Mouse (Mus musculus) limb, embryonic 14.5 days (tissue): Measurements from ENCODE around the gene Itga9. TPM values are rescaled to one million over a fixed set of nuclear protein-coding genes. Genes with fewer than 3 reads are reported as not detected.

ENCODE experiments used
- ATAC-seq: fragments of 200-750 bp; cut with Nextera tagmentation; 2 replicates; pipeline ENCODE4 v1.8.0; 2017; ENCODE audit warnings: low read depth, moderate number of reproducible peaks, moderate TSS enrichment; ENCODE audit not compliant: low FRiP score
- DNase-seq: peaks from one replicate; pipeline ENCODE4 v3.0.0-alpha.2; 2015; ENCODE audit warnings: low spot score
- H3K27ac ChIP-seq: fragments of 300-500 bp; sonication (generic); replicated peaks from 2 replicates; pipeline ENCODE4 v1.5.1; 2014; ENCODE audit warnings: low read depth, mild to moderate bottlenecking, low read length, moderate library complexity, mixed read lengths
- H3K27me3 ChIP-seq: fragments of 300-500 bp; sonication (generic); 2 replicates; pipeline ENCODE4 v1.6.1; 2014; ENCODE audit warnings: low read length, mixed read lengths; ENCODE audit not compliant: control insufficient read depth, insufficient read depth
- H3K36me3 ChIP-seq: fragments of 300-500 bp; sonication (generic); 2 replicates; pipeline ENCODE4 v1.6.1; 2014; ENCODE audit warnings: mild to moderate bottlenecking, low read length, moderate library complexity, mixed read lengths; ENCODE audit not compliant: control insufficient read depth, insufficient read depth
- H3K4me1 ChIP-seq: fragments of 300-500 bp; sonication (generic); 2 replicates; pipeline ENCODE4 v1.6.1; 2014; ENCODE audit warnings: antibody characterized with exemption, low read length, mixed read lengths; ENCODE audit not compliant: control insufficient read depth, insufficient read depth
- H3K4me2 ChIP-seq: fragments of 300-500 bp; sonication (generic); replicated peaks from 2 replicates; pipeline ENCODE4 v1.6.1; 2014; ENCODE audit warnings: low read depth, mild to moderate bottlenecking, low read length, moderate library complexity; ENCODE audit not compliant: severe bottlenecking
- H3K4me3 ChIP-seq: fragments of 300-500 bp; sonication (generic); replicated peaks from 2 replicates; pipeline ENCODE4 v1.5.1; 2014; ENCODE audit warnings: low read length
- H3K9ac ChIP-seq: fragments of 300-500 bp; sonication (generic); 2 replicates; pipeline ENCODE4 v1.6.1; 2014; ENCODE audit warnings: mild to moderate bottlenecking, low read depth, low read length, moderate library complexity; ENCODE audit not compliant: severe bottlenecking
- H3K9me3 ChIP-seq: fragments of 300-500 bp; sonication (generic); 2 replicates; pipeline ENCODE4 v1.6.1; 2016; ENCODE audit warnings: low read length; ENCODE audit not compliant: control insufficient read depth
- POLR2A ChIP-seq: fragments of 200-500 bp; IDR thresholded peaks from 2 replicates; pipeline ENCODE4 v1.8.0; 2012; ENCODE audit warnings: inconsistent platforms, mild to moderate bottlenecking, moderate library complexity, borderline replicate concordance; ENCODE audit not compliant: insufficient read depth, insufficient read length; ENCODE audit errors: extremely low read depth
- WGBS: fragments of 180-500 bp; shearing (Covaris S2); extraction: QIAGEN DNeasy Blood & Tissue Kit; methylation state at CpG from one replicate; pipeline ENCODE4 v1.1.7; 2014; 5-methylcytosine and 5-hydroxymethylcytosine counted together
- polyA plus RNA-seq, 2 experiments: library from polyadenylated mRNA; depleted of rRNA in 1 of 2; stranded (reverse) in 1 of 2; unstranded in 1 of 2; fragments of >200 nt; fragmentation: Nextera tagmentation in 1 of 2; extraction: Ambion mirVana in 1 of 2; gene quantifications; 2 replicates each; pipeline versions ENCODE4 v1.2.1 to v1.2.3; 2012 to 2014

Gene Itga9
- polyA plus RNA-seq, 2 experiments: 10.0 to 19.7 TPM

- 41% methylated on average over 4 of the region's 4 CpGs for WGBS
- Histone ChIP-seq H3K4me3 (no peak overlapping the region), H3K27ac (no peak overlapping the region), H3K36me3 (no peaks in the 10 kb centered on the region), H3K27me3 (no peaks in the 10 kb centered on the region), H3K9ac (no peak overlapping the region), H3K9me3 (no peaks in the 10 kb centered on the region), H3K4me1 (peaks cover 16% of the 10 kb centered on the region), H3K4me2 (no peak overlapping the region)
- TF ChIP-seq POLR2A: no peak
- DNase-seq: no peak
- peak; percentile 44; the same call in 1 of the 2 replicates for ATAC-seq
Measured at GRCm38 (mm10) chr9:118875705-118876104, 269.2 kb downstream of the Itga9 start.

DNA sequence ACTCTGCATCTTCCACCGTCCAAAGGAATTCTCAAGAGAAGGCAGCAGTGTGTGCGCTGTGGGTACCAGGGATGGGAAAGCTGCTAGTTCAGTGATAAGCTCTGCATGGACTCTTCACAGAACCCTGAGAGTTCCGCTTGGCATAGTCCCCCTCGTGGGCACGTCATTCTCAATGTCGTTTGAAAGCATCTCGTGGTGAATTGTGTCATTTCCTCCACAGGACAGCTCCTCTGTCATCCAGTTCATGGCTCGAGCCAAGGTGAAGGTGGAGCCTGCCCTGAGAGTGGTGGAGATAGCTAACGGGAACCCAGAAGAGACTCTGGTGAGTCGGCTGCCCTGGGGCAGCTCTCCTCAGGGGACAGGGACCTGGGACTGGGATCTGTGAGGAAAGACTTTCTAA lies 270.4 kb downstream of the Itga9 start:
- 74% methylated on average over 10 of the region's 10 CpGs for WGBS
- H3K4me1 ChIP-seq: peaks cover 16% of the 10 kb centered on the region
- DNase-seq (no peak), ATAC-seq (no peak)
- no peak overlapping the region for H3K4me3 ChIP-seq
- H3K9ac ChIP-seq: no peak overlapping the region
- no peaks in the 10 kb centered on the region for H3K9me3 ChIP-seq
- no peak for TF ChIP-seq POLR2A
- no peaks in the 10 kb centered on the region for H3K27me3 ChIP-seq
- H3K4me2 ChIP-seq: no peak overlapping the region
- no peak overlapping the region for H3K27ac ChIP-seq
- no peaks in the 10 kb centered on the region for H3K36me3 ChIP-seq

- H3K27ac ChIP-seq: no peak overlapping the region
Measured at GRCm38 (mm10) chr9:118877365-118878008, 271.0 kb downstream of the Itga9 start.

DNA sequence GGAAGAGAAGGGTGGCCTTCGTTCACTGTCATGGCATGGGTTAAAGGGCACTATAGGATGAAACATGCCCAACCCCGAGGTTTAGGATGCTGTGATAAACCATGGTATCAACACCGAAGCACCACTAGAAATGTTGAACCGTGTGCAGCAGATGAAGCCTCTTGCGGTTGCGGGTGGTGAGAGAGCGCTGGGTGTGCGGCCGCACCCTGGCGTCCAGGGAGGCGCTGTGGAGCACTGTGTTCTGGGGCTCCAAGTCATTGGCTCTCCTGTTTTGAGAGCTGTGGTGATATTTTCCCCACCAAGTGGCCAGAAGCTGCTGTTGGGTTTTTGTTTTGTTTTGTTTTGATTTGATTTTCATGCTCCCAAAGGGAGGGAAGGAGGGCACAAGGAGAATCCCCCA lies 272.1 kb downstream of the Itga9 start:
- H3K9me3 ChIP-seq: no peaks in the 10 kb centered on the region
- no peak overlapping the region for H3K4me2 ChIP-seq
- DNase-seq (no peak), ATAC-seq (no peak)
- no peak overlapping the region for H3K4me3 ChIP-seq
- no peak overlapping the region for H3K9ac ChIP-seq
- 92% methylated on average over 11 of the region's 11 CpGs for WGBS
- peaks cover 16% of the 10 kb centered on the region for H3K4me1 ChIP-seq
- H3K27me3 ChIP-seq: no peaks in the 10 kb centered on the region
- no peak for TF ChIP-seq POLR2A
- H3K36me3 ChIP-seq: no peaks in the 10 kb centered on the region
- H3K27ac ChIP-seq: no peak overlapping the region

More at GRCm38 (mm10) chr9:118877365-118878008, 271.0 kb downstream of the Itga9 start:
- Histone ChIP-seq H3K36me3 (no peaks in the 10 kb centered on the region), H3K4me2 (no peak overlapping the region), H3K4me1 (peaks cover 16% of the 10 kb centered on the region), H3K27me3 (no peaks in the 10 kb centered on the region), H3K9ac (no peak overlapping the region), H3K4me3 (no peak overlapping the region), H3K9me3 (no peaks in the 10 kb centered on the region)
- no peak for TF ChIP-seq POLR2A
- DNase-seq: no peak
- no peak for ATAC-seq
- WGBS: 83% methylated on average over 7 of the region's 7 CpGs

DNA sequence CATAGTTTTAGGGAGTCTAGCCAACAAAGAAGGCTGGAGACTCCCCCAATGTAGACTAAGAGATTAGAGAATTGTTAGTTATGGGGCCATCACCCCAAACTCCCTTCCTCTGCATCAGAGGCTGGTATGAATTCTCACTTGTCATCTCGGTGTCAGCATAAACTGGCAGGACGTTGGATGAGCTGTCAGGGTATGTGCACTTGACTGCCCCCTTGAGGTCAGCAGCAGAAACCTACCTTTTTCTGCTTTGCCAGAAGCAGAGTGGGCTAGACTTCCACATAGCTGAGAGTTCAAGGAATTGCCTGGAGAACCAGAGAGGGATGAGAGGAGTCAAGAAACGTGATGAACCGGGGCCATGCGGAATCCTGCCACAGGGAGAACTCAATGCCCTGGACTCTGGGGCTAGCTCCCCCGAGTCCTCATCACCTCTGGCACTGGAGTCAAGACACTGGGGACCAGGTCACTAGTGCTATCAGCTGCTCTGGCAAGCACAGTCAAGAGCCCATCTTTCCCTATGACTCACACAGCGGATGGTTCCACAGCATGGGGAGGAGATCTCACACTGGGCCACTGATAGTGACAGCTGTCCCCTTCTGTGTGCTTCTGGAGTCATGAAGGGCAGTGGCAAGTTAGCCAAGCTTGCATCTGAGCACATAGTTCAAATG lies 274.9 kb downstream of the Itga9 start:
- Histone ChIP-seq H3K4me1 (peaks cover 3% of the 10 kb centered on the region; the same call in 1 of the 2 replicates), H3K9me3 (no peaks in the 10 kb centered on the region), H3K27ac (no peak overlapping the region), H3K4me2 (no peak overlapping the region), H3K27me3 (no peaks in the 10 kb centered on the region), H3K9ac (no peak overlapping the region), H3K36me3 (peaks cover 2% of the 10 kb centered on the region; the same call in 1 of the 2 replicates), H3K4me3 (no peak overlapping the region)
- ATAC-seq (no peak), DNase-seq (no peak)
- WGBS: 79% methylated on average over 7 of the region's 7 CpGs
- TF ChIP-seq POLR2A: no peak
